Mouse (Mus musculus) spleen, embryonic (tissue): Measurements from ENCODE around the gene Coro1b.

Source experiments
- CTCF ChIA-PET: fragments of 350-600 bp; sonication (Branson Sonifier 250); formaldehyde crosslinking; loops from one replicate; lab custom pipeline; 2022; lab: Charles Lee

Coro1b gene

DNA sequence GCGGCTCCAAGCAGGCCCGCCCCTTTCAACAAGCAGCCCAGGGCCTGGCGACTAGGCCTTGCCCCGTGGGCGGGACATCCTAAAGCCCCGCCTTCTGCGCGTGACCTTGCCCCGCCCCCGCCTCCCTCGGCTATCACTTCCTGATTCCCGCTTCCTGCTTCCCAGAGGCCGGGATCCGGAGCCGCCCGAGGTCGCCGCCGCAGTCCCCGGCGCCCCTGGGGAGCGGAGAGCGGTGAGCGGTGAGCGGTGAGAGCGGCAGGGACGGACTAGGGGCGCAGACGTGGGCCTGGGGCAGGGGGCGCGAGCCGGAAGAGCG is at the start of gene Coro1b:
Gene Coro1b (plus strand): TSS at position 129 of the 316 bp plus-strand sequence.
- CTCF ChIA-PET: no interaction called here

DNA sequence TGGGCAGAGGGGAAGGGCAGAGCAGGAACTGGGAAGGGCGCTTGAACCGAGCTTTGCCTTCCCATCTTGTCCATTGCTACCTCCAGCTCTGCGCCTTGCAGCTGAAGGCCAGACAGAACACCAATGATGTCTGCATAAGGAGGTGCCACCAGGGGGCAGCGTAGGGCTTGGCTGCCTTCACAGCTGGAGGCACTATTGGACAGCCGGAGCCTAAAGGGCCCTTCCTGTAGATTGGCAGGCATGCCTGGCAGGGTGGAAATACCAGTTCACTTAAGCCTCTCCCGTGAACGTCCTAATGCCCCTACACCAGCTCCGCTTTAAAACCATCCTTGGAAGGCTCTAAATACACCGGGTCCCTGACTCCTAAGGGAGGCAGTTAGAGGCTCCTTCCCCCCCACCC is 49.4 kb upstream of the Coro1b start:
- CTCF ChIA-PET: interaction anchor here (0.7 to 1.1 kb wide), 3 partner anchors 118 to 716 kb away, joined by 5 to 8 read pairs (median 6); no protein-coding TSS in a partner anchor

DNA sequence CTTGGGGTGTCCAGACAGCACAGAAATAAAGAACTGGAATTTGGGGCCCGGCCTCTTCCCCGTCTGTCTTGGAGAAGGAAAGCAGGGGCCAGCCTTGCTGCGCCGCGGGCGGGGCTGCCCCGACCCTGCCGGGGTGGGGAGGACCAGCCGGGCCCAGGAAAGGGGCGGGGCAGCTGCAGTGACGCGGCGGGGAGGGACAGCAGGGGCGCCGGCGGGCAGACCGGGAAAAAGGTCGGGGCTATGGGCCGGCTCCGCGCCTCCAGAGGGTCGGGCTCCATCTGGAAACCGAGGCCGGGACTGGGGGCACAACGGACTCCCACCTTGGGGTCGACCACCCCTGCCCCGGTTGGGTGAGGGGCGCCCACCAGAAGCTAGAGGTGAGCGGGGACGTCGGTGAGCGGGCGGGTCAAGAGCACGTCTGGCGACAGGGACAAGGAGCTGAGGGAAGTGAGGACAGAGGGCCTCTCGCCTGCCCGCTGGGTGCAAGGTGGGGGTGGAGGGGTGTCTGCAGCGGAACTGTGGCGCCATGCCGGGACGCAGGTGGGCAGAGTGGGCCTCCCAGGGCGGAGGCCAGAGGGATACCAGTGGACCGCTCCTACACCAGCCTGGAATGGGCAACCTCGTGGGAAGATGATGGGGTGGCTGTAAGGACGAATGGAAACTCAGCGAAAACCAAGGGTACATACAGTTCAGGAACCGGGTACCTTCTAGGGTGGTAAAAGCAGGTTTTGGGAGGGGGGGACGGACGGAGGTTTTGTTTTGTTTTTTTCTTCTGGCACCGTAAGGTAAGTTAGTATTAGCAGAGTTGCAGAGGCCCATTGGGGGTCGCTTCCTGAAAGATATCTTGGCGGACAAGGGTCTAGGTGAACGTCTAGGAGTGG is 48.3 kb upstream of the Coro1b start, which contains the start of gene Pitpnm1:
Gene Pitpnm1 (plus strand): TSS at position 162 of the 881 bp plus-strand sequence.
- CTCF ChIA-PET: interaction anchor here (1.0 kb wide), 1 partner anchor 117 kb away, joined by 8 read pairs; no protein-coding TSS in a partner anchor

- CTCF ChIA-PET: no interaction called here
Observed at GRCm38 (mm10) chr19:4100718-4101261, 47.6 kb upstream of the Coro1b start.

DNA sequence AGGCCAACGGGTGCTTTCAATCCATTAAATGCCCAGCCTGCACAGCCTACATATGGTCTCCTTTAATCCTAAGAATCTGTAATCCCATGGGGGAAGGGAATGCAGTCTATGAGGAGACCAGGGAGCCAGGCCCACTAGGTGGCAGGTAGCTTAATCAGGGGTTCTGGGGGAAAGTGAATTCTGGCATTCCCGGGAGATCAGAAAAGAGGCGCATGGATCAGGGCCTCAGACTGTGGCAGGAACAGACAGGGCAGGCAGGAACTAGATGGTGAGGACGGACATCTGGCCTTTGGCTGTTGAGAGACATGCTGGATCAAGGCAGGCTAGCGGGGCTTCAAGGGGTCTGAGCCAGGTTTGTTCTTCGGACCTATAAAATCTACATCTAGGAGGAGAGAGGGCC is 47.0 kb upstream of the Coro1b start:
- CTCF ChIA-PET: no interaction called here

DNA sequence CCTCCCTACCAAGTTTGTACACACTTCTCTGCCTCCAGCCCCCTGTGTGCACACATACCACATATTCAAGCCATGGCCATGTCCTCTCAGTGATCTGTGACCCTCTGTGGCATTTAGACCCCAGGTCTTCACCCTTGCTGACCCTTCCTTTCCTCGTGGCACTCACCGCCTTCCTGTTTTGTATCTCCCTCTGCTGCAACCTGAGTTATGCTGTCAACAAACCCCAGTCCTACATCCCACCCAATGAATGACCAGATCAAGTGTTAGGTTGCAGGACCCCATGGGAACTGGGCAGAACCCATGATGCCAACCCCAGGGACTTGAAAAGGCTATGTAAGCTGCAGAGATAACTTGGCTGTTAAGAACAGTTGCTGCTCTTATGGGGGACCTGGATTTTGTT is 46.4 kb upstream of the Coro1b start:
- CTCF ChIA-PET: no interaction called here

DNA sequence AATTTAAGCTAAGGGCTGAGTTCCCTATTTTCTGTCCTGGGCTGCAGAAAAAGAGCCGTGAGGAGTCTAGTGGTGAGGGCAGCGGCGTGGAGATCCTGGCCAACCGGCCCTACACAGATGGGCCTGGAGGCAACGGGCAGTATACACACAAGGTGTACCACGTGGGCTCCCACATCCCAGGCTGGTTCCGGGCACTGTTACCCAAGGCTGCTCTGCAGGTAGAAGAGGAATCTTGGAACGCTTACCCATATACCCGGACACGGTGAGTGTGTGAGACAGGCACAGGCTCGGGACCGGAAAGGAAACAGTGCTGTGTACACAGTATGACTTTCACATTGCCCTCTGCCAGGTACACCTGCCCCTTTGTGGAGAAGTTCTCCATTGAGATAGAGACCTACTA is 45.8 kb upstream of the Coro1b start:
- CTCF ChIA-PET: no interaction called here

- CTCF ChIA-PET: no interaction called here
Observed at GRCm38 (mm10) chr19:4103294-4103693, 45.1 kb upstream of the Coro1b start.

DNA sequence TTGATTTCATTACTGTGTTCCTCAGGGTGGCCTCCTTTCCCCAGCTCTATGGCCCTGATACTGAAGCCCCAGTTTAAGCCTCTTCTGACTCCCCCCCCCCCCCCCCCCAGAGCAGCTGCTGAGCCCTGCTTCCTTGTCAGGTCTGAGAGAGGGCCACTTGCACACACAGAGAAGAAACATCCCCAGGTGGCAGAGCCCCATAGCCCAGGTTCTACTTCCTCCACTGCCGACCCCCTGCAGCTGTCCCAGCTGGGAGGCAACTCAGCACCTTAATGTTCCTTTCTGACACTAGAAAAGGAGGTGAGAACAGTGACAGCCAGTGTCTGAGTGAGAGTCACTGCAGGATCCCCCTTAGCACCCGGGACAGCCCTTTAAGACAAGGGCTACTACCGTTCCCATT is 44.6 kb upstream of the Coro1b start:
- CTCF ChIA-PET: interaction anchor here (0.7 kb wide), 2 partner anchors 59 to 122 kb away, joined by 3 read pairs; no protein-coding TSS in a partner anchor

DNA sequence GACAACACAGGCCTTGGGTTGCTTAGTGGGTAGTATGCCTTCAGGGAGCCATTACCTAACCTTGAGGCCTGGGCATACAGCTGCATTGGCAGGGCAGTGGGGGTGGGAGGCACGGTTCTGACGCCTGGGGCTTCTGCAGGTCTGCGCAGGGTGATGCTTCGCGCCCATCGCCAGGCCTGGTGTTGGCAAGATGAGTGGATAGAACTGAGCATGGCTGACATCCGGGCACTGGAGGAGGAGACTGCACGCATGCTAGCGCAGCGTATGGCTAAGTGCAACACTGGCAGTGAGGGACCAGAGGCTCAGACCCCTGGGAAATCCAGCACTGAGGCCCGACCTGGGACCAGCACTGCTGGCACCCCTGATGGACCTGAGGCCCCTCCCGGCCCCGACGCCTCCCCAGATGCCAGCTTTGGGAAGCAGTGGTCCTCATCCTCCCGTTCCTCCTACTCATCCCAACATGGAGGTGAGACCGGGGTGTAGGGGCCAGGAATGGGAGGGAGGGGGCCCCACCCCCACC is 43.7 kb upstream of the Coro1b start:
- CTCF ChIA-PET: interaction anchor here (0.7 kb wide), 2 partner anchors 58 to 121 kb away, joined by 3 read pairs; no protein-coding TSS in a partner anchor

DNA sequence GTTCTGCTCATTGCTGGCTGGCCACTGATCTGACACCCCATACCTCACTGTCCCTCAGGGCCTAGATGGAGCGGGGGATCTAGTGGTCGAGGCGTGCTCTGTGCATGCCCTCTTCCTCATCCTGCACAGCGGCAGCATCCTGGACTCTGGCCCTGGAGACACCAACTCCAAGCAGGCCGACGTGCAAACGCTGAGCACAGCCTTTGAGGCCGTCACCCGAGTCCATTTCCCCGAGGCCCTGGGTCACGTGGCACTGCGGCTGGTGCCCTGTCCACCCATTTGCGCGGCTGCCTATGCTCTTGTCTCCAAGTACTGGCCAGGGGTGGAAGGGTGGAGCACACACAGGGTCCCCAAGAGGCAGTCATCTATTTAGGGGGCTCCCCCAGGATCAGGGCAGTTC is 41.8 kb upstream of the Coro1b start:
- CTCF ChIA-PET: no interaction called here

GRCm38 (mm10) chr19:4108535-4108934 is 39.9 kb upstream of the Coro1b start:
- CTCF ChIA-PET: no interaction called here

DNA sequence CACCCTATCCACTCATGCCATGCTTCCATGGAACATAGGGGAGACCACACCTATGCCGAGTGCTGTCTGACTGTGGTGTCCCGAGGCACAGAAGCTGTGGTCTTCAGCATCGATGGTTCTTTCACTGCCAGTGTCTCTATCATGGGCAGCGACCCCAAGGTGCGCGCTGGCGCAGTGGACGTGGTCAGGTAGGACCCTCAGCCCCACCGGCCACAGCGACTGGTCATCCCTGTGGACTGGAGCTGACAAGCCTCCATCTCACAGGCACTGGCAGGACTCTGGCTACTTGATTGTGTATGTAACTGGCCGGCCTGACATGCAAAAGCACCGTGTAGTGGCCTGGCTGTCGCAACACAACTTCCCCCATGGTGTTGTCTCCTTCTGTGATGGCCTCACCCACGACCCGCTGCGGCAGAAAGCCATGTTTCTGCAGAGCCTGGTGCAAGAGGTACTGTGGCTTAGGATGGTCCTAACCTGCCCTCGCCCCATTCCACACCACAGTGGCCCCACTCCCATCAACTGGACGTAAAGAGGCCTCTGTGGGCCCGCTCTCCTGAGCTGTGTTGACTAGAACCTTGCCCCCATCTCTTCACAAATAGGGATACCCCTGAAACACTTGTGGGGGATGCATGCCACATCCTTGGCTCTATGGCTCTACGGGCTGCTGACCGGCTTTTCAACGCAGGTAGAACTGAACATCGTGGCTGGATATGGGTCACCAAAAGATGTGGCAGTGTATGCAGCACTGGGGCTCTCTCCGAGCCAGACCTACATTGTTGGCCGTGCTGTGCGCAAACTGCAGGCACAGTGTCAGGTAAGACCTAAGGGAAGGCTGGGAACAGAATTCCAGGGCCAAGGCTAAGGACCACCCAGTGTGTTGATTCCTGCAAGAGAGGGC is 36.1 kb upstream of the Coro1b start:
- CTCF ChIA-PET: interaction anchor here (0.6 kb wide), 1 partner anchor 137 kb away, joined by 3 read pairs; no protein-coding TSS in a partner anchor

GRCm38 (mm10) chr19:4113186-4113805 is 35.1 kb upstream of the Coro1b start:
- CTCF ChIA-PET: no interaction called here

GRCm38 (mm10) chr19:4113806-4114230 is 34.6 kb upstream of the Coro1b start:
- CTCF ChIA-PET: interaction anchor here (1.0 kb wide), 1 partner anchor 94 kb away, joined by 3 read pairs; no protein-coding TSS in a partner anchor

GRCm38 (mm10) chr19:4114551-4114950 is 33.9 kb upstream of the Coro1b start:
- CTCF ChIA-PET: interaction anchor here (1.0 kb wide), 1 partner anchor 93 kb away, joined by 3 read pairs; no protein-coding TSS in a partner anchor

DNA sequence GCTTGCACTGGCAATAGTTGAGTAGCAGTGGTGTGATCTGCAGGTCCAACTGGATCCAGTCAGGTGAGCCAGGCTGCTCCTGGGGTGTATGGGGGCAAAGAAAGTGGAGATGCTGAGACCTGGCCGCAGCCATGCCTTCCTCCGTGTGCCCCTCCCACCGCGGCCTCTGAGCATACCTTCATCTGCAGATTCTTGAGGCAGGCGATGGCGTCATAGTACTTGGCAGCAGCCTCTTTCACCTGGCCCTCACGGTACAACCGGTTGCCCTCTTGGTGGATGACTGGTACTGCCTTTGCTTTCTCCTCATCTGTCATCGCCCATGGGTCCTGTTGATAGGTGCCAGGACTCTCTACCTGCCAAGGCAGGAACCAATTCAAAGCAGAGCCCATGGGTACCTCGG is 33.3 kb upstream of the Coro1b start:
- CTCF ChIA-PET: interaction anchor here (0.5 kb wide), 1 partner anchor 262 kb away, joined by 5 read pairs; no protein-coding TSS in a partner anchor

- CTCF ChIA-PET: interaction anchor here (0.6 kb wide), 2 partner anchors 62 to 126 kb away, joined by 5 read pairs; no protein-coding TSS in a partner anchor
Observed at GRCm38 (mm10) chr19:4115816-4116215, 32.6 kb upstream of the Coro1b start.

DNA sequence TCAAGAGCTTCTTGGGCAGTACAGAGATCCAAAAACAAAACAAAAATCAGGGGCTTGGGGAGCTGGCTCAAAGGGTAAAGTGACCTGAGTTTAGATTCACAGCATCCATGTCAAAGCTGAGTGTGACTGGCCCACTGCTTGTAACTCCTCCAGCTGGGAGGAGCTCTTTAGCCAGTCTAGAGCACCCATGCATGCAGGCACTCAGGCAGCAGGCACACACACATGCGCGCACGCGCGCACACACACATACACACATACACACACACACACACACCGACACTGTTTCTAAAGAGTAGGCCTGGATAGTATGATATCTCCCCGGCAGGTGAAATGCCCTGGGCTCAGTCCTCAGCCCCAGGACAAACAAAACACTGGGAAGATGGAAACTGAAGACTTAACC is 31.4 kb upstream of the Coro1b start:
- CTCF ChIA-PET: no interaction called here

DNA sequence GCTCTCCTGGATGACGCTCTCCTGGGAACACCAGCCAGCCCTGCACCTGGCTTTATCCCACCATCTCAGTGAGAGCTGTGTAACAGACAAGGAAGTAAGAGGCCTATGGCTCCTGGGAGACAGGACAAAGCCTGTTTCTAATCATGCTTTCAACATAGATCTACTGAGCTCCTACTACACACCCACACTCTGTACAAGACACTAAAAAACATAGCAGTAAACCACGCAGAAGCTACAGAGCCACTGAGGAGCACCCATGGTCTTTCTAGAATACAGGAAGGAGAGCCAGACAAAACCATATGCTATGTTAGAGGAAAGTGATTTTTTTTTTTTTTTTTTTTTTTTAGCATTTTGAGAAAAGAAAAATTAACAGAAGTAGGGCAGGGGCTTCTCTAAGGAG is 30.1 kb upstream of the Coro1b start:
- CTCF ChIA-PET: interaction anchor here (0.6 kb wide), 2 partner anchors 190 to 249 kb away, joined by 3 to 8 read pairs; no protein-coding TSS in a partner anchor
